23 mouse cellular contexts compared by ENCODE assay signal in genomic region chr7:81559231-81559980, GRCm38 (mm10). TPM values are rescaled to one million over a fixed set of nuclear protein-coding genes. Genes with fewer than 3 reads are reported as not detected.
"Had no signal": no experiment of that assay in that cellular context is flagged by ENCODE, and none has a peak within 500 bp of the region (broad histone marks: within the 10 kb centered on the region; RNA-seq: fewer than 3 reads in every experiment).

No protein-coding gene starts in this region.

- H3K4me3 ChIP-seq: layer of hippocampus, adult 2 months; limb, embryonic 10.5 days; limb, embryonic 13.5 days; liver, embryonic 13.5 days; midbrain, embryonic 13.5 days; neural tube, embryonic 12.5 days; neural tube, embryonic 15.5 days had no signal

- H3K9ac ChIP-seq: limb, embryonic 13.5 days; liver, embryonic 13.5 days; lung, embryonic 14.5 days; midbrain, embryonic 13.5 days; neural tube, embryonic 12.5 days; neural tube, embryonic 15.5 days had no signal

- H3K36me3 ChIP-seq: limb, embryonic 10.5 days; limb, embryonic 13.5 days; liver, embryonic 13.5 days; midbrain, embryonic 13.5 days; neural tube, embryonic 12.5 days; neural tube, embryonic 15.5 days had no signal

- H3K27ac ChIP-seq: kidney, postnatal 0 days; layer of hippocampus, adult 2 months; limb, embryonic 10.5 days; limb, embryonic 13.5 days; liver, embryonic 13.5 days; neural tube, embryonic 12.5 days; neural tube, embryonic 15.5 days; stomach, postnatal 0 days had no signal

- H3K9me3 ChIP-seq: limb, embryonic 10.5 days; liver, embryonic 13.5 days; midbrain, embryonic 13.5 days; neural tube, embryonic 12.5 days; neural tube, embryonic 15.5 days had no signal

- H3K27me3 ChIP-seq: limb, embryonic 13.5 days; liver, embryonic 13.5 days; midbrain, embryonic 13.5 days; neural tube, embryonic 12.5 days; neural tube, embryonic 15.5 days had no signal

- H3K4me1 ChIP-seq: limb, embryonic 10.5 days; liver, embryonic 13.5 days; neural tube, embryonic 12.5 days; neural tube, embryonic 15.5 days had no signal

- DNase-seq: kidney, adult 2 months; kidney, postnatal 25 days; layer of hippocampus, adult 9-11 months; liver; liver, embryonic 13.5 days; lung, embryonic 14.5 days; lung, postnatal 10 days; lung, postnatal 36 days; right cerebral cortex, adult 18-20 months; right cerebral cortex, postnatal 14 days; right cerebral cortex, postnatal 4 days; thymus, adult 18-20 months; thymus, postnatal 36 days had no signal

- ATAC-seq: midbrain, embryonic 13.5 days had no signal

- H3K4me2 ChIP-seq: limb, embryonic 13.5 days; liver, embryonic 13.5 days; lung, embryonic 14.5 days; midbrain, embryonic 13.5 days; neural tube, embryonic 12.5 days; neural tube, embryonic 15.5 days had no signal

RNA-seq across cellular contexts. Expression of gene Fsd2, which starts 7.3 kb away (rescaled TPM):
- total RNA-seq: megakaryocyte-erythroid progenitor cell, adult 5-6 weeks had no signal
- polyA plus RNA-seq: kidney, embryonic 14.5 days had no signal
